Mouse (Mus musculus): ENCODE measurements around the gene Isg20l2.
A peak's percentile ranks its signal among the peaks of the same experiment; 100 is the strongest.
"Not testable (repeated sequence)": the region's sequence is repeated elsewhere in the genome, so short reads cannot be mapped to it uniquely, and the experiment has no call there.

Gene Isg20l2

GRCm38 (mm10) chr3:87930078-87930795 lies at the start of gene Isg20l2, which contains the start of gene Rrnad1:
TSS of gene Isg20l2 (plus strand) at chr3:87930314.
TSS of gene Rrnad1 (minus strand) at chr3:87930717.
- DNase-seq (ENCODE audit: low read depth, low spot score) = peak; percentile 94

- DNase-seq (ENCODE audit: low read depth, low spot score) = no peak
Observed at GRCm38 (mm10) chr3:87884291-87884690, 45.8 kb upstream of the Isg20l2 start.

- DNase-seq (ENCODE audit: low read depth, low spot score) = peak; percentile 17
Observed at GRCm38 (mm10) chr3:87884708-87885251, 45.3 kb upstream of the Isg20l2 start.

- peak; percentile 94 for DNase-seq (ENCODE audit: low read depth, low spot score)
Observed at GRCm38 (mm10) chr3:87885281-87886003, 44.7 kb upstream of the Isg20l2 start, which contains the start of gene Prcc. TSS of gene Prcc (minus strand) at chr3:87885608.

GRCm38 (mm10) chr3:87886004-87886365 lies 44.1 kb upstream of the Isg20l2 start:
- DNase-seq (ENCODE audit: low read depth, low spot score) = no peak

- no peak for DNase-seq (ENCODE audit: low read depth, low spot score)
Observed at GRCm38 (mm10) chr3:87886416-87886815, 43.7 kb upstream of the Isg20l2 start.

- not testable (repeated sequence) for DNase-seq (ENCODE audit: low read depth, low spot score)
Observed at GRCm38 (mm10) chr3:87887400-87887799, 42.7 kb upstream of the Isg20l2 start.

GRCm38 (mm10) chr3:87891481-87891880 lies 38.6 kb upstream of the Isg20l2 start:
- DNase-seq (ENCODE audit: low read depth, low spot score) = no peak

GRCm38 (mm10) chr3:87893367-87893905 lies 36.7 kb upstream of the Isg20l2 start:
- no peak for DNase-seq (ENCODE audit: low read depth, low spot score)

- no peak for DNase-seq (ENCODE audit: low read depth, low spot score)
Observed at GRCm38 (mm10) chr3:87899266-87899665, 30.8 kb upstream of the Isg20l2 start.

- no peak for DNase-seq (ENCODE audit: low read depth, low spot score)
Observed at GRCm38 (mm10) chr3:87899776-87900175, 30.3 kb upstream of the Isg20l2 start.

GRCm38 (mm10) chr3:87901036-87901624 lies 29.0 kb upstream of the Isg20l2 start:
- no peak for DNase-seq (ENCODE audit: low read depth, low spot score)

- DNase-seq (ENCODE audit: low read depth, low spot score) = not testable (repeated sequence)
Observed at GRCm38 (mm10) chr3:87901959-87902358, 28.2 kb upstream of the Isg20l2 start.

GRCm38 (mm10) chr3:87903821-87904220 lies 26.3 kb upstream of the Isg20l2 start:
- DNase-seq (ENCODE audit: low read depth, low spot score) = no peak

- DNase-seq (ENCODE audit: low read depth, low spot score) = peak; percentile 94
Observed at GRCm38 (mm10) chr3:87905880-87906485, 24.1 kb upstream of the Isg20l2 start, which contains the start of gene Hdgf. TSS of gene Hdgf (plus strand) at chr3:87906321.

GRCm38 (mm10) chr3:87906601-87906980 lies 23.5 kb upstream of the Isg20l2 start:
- no peak for DNase-seq (ENCODE audit: low read depth, low spot score)

- no peak for DNase-seq (ENCODE audit: low read depth, low spot score)
Observed at GRCm38 (mm10) chr3:87906981-87907857, 22.9 kb upstream of the Isg20l2 start.

- DNase-seq (ENCODE audit: low read depth, low spot score) = no peak
Observed at GRCm38 (mm10) chr3:87907906-87908305, 22.2 kb upstream of the Isg20l2 start.

GRCm38 (mm10) chr3:87909381-87909780 lies 20.7 kb upstream of the Isg20l2 start:
- DNase-seq (ENCODE audit: low read depth, low spot score) = no peak

- no peak for DNase-seq (ENCODE audit: low read depth, low spot score)
Observed at GRCm38 (mm10) chr3:87909874-87910273, 20.2 kb upstream of the Isg20l2 start.
